Mouse (Mus musculus) small intestine, adult 2 months (tissue): ENCODE measurements around the gene Pigb.

Experiments used
- CTCF ChIP-seq: fragments of 200-500 bp; IDR thresholded peaks from 2 replicates; pipeline ENCODE4 v1.5.1; 2012; ENCODE audit warnings: low read depth, mild to moderate bottlenecking, control low read depth, inconsistent platforms, low read length, moderate library complexity, mixed read lengths; ENCODE audit not compliant: insufficient replicate concordance, insufficient read length; ENCODE audit errors: extremely low read depth
- POLR2A ChIP-seq: fragments of 200-500 bp; IDR thresholded peaks from 2 replicates; pipeline ENCODE4 v1.6.1; 2012; ENCODE audit warnings: low read depth, mild to moderate bottlenecking, control low read depth, inconsistent platforms, low read length, moderate library complexity

DNA sequence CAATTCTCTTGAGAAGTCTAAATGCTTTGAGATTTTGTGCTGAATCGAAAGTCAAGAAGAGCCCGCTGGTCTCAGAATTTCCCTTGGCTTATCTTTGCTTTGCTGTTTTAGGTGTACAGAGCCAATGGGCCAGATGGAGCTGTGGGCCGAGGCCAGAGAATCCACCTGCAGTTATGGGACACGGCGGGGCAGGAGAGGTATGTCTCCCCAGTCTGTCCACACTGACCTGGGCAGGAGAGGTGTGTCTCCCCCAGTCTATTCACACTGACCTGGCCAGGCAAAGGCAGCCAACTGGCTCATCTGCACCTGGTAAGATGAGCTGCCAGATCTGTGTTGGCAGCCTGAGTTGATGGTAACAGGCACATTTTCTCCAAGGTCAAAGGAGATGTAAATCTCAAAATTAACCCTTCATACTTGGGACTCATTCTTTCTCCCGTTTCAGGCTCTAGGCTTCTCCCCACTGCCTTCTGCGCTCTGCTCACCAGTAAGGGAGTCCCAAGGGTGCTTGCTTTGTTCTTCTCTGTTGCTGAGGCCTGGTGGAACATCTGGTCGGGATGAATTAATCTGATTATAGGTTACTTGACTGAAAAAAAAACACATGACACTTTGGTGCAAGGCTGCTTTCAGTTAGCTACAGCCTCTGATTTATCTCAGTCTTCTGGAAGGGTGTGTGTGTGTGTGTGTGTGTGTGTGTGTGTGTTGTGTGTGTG lies 42.3 kb upstream of the Pigb start:
- no peak for TF ChIP-seq CTCF
- no peak for TF ChIP-seq POLR2A
